Mouse (Mus musculus): ENCODE measurements around the gene Apip. TPM values are rescaled to one million over a fixed set of nuclear protein-coding genes. Genes with fewer than 3 reads are reported as not detected.
A peak's percentile ranks its signal among the peaks of the same experiment; 100 is the strongest.

The Apip gene
- total RNA-seq (2021) = 53.4 and 61.2 TPM in 2 replicates
- long read RNA-seq, experiment 1, transcript Apip-201 (7 exons, 919 nt) = major isoform, 32 of 73 reads
- long read RNA-seq, experiment 1, partial matches to known transcripts = 32 of 73 reads
- long read RNA-seq, experiment 1, other reads (novel, unspliced or antisense) = 6 of 73 reads
- long read RNA-seq, experiment 2, transcript Apip-201 (7 exons, 919 nt) = major isoform, 37 of 87 reads
- long read RNA-seq, experiment 2, partial matches to known transcripts = 42 of 87 reads
- long read RNA-seq, experiment 2, other reads (novel, unspliced or antisense) = 8 of 87 reads

DNA sequence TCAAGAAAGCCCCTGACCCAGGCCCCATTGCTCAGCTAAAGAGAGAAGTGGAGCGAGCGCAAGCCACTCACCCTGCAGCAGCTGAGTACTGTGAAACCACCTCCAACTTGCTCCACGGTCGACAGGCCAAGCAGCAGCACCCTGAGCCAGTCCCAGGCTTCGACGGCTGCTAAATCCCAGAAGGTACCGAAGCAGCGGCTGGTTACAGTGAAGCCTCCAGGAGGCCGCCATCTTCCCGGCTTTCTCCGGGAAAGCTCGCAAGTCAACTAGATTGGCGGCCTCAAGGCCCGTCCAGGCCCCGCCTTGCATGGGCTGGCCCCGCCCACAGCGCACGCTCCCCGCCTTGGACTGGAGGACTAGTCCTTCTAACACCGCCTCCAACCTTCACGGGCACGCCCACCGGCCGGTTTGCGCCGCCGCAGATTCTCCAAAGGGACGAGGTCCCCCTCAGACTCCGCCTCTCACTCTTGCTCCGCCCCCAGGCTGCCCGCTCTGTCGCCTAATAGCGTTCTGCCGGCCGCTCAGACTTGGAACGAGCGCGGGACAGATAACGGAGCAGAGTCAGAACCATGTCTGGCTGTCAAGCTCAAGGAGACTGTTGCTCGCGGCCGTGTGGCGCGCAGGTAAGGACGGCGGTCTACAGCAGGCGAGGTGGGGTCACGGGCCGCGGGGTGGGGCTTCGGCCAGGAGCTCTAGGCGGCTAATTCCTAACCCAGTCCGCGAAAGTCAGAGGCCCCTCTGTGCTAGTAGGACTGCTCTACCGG, at the start of gene Apip, which contains the start of gene Pdhx:
Gene Apip, plus strand, starts transcription at position 457 of the 764 bp plus-strand sequence.
Gene Pdhx, minus strand, starts transcription at position 295 of the 764 bp plus-strand sequence.
- DNase-seq = peak; percentile 100

DNA sequence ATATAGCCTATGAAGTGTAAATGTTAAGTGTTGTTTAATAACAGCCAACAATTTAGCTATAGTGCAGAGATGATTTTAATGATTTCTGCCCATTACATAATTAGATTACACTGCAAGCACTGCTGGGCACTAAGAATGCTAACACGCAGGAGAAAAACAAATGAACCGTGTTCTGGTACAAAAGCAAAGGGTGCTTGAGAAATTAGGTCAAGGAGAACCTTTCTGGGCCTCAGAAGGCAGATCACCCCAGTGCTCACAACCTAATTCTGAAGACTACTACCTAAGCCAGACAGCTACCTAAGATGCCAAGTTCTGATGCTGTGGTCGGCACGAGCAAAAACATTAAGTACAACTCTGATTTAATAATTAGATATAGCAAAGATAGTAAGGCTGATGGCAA, 35.6 kb upstream of the Apip start:
- no peak for DNase-seq

DNA sequence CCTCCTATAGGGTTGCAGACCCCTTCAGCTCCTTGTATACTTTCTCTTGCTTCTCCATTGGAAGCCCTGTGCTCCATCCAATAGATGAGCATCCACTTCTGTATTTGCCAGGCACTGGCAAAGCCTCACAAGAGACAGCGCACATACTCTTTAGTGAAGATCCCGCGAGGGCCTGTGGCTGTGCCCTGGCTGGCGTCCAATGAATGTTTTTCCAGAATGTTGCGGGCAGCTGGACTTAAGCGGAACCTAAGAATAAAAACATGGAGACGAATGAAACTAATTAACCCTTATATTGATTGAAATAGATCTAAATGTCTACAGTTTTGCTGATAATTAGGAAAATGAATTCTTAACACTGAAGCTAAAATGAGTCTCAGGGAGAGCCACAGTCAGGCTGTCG, 32.6 kb upstream of the Apip start:
- DNase-seq = peak; percentile 41

DNA sequence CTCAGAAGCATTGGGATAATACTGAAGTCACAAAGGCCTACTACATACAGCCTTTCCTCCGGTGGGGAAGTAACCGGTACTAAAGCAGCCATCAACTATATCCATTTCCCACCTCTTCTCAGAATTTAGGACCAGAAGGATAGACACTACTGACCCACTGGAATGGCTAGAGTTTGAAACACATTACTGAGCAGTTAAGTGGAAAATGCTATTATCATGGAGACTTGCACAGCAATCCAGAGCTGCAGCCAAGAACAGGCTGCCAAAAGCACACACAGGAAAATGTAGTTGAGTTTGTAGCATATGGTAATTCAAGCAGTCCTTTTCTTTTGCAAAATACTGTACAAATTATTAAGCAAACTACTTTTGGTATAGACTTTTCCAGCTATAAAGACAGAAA, 28.2 kb upstream of the Apip start:
- DNase-seq = no peak

DNA sequence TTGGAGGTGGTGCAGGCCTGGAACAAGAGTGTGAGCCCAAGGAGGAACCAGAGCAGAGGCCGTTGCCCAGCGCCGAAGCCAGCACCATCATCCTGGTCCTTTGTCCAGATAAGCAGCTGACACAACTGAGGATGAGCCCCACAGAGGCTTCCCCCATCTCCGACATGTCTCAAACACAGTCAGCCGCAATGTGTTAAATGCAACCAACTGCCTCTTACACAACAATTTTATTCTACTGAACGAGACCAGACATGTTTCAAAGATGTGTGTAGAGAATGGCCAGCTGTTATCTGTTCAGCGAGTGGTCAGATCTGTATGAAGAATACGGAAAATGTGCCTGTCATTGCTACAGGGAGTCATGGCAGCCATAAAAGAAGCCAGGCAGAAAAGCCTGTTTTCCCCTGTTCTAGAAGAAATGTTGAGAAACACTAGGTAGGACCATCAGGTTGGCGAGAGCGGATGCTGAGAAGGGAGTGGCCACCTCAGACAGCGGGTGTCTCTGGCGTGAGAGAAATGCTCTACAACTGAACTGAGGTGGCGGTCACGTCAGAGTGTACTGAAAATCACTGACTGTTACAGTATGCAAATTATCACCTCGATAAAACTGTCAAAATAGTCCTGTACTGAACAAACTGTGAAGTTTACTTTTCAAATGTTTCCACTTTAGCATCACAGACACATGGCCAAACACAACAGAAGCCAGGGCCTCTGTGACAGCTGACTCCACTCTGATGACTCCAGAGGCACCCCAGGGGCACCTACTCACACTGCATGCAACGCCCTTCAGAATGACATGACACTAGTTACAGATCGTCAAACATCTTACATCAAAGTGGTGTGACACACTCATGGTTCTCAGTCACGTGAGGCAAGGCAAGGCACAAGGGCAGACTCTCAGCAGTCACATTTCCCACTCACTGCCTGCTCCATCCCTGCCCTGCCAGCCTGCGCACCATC, 21.3 kb upstream of the Apip start:
- DNase-seq = peak; percentile 51

DNA sequence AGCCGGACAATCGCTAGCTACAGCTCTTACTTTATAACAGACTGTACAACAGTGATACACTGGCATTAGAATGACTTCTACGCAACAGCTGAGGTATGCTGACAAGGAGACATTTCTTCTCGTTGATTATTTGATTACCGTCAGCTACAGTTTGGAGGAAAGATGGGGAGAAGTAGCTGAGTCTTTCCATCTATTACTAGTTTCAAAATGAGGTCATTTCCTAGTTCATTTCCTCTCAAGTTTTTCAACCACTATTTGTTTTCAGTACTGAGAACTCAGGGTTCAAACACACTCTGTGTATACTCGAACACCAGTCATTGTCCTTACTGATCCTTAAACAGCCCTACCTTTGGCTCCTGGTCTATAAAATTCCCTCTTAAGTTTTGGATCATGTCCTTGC, 17.7 kb upstream of the Apip start:
- no peak for DNase-seq

DNA sequence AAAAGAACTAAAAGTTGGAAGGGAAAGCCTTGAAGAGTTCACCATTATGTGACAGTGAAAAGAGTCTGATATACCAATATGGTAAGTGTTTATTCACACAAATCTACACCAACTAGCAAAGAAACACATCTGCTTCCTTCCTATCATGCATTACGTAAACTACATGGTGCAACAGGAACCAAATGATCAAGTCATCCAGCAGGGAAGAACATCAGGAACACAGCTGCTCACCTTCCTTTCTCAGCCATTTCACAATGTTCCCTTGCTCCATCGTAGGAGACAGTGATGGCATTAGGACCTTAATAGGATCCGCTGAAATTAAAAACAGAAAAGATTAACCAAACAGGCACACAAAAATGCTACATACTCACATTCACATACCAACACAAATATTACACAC, 15.2 kb upstream of the Apip start:
- no peak for DNase-seq

DNA sequence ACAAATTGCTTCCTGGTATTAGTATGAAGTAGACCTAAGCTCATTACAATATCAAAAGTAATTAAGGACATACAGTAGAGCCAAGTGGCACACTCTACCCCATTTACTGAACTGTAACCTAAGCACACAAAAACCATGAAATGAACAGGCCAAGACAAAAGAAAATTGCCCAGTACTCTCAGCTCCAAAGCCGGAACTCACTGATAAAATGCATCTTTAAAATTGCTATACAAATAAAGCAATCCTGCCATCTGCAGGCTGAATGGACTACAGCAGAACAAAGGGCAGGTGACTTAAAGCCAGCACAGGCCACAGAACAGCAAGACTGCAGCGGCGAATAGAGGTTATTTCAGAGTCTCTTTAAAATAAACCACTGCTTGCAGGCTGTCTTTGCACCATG, 10.6 kb upstream of the Apip start:
- DNase-seq = peak; percentile 60

DNA sequence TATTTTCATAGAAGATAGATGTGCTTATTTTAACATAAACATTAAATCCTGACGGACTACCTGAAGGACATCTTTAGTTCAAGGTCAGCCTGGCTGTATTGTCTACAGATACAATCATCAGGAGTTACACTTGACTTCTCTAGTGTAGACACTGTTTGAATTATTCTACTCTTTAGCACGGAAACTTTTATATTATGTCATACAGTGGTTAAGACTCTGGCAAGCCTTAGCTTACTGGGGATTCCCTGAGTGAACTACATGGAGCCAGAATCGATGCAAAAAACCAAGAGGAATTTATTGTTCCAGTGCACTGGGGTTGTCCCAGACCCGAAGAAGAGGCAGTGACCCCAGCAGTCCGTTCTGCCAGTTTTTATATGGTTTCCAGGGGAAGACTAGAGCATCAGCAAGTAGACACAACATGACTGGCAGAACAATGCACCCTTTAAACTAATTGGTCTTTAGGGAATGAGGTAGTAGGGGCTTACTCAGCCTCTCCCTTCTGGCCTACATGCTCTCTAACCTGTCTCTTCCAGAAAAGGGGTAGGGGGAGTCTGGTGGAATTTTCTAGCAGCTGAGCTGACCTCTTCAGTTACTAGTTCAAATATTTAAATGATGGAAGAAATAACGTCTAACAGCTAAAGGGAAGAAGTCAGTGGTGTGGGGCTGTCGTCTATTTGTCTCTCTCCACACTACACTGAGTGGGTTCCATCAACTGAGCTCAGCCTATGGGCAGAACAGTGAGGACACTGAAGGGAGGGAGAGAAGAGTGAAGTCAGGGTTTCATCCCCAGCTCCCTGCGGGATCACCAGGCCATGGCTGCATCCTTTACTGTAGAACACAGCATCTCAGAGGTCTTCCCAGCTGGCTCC, 6.6 kb upstream of the Apip start:
- DNase-seq = no peak

DNA sequence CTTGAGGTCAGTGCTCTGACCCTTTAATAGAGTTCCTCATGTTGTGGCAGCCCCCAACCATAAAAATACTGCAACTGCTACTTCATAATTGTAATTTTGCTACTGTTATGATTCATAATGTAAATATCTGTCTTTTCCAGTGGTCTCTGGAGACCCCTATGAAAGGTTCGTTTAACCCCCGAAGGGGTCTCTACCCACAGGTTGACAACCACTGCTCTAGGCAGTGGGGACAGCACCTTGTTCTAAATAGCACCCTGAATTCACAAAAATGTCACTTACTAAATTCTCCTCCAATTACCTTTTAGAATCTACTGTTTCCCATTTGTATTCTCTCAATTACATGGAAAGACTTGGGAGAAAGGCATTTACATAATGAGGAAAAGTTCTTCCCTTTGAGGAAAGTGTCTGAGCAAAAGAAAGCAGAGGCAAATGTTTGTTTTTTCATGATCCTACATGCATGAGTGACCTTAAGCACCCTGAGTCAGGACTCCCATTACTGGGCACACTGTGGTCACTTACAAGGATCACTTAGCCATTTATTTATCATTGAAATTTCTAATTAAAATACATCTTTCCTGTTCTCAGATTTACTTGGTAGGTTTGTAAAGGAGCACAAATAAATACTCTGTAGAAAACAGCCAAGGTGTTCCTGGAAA, 5.8 kb upstream of the Apip start:
- DNase-seq = no peak

DNA sequence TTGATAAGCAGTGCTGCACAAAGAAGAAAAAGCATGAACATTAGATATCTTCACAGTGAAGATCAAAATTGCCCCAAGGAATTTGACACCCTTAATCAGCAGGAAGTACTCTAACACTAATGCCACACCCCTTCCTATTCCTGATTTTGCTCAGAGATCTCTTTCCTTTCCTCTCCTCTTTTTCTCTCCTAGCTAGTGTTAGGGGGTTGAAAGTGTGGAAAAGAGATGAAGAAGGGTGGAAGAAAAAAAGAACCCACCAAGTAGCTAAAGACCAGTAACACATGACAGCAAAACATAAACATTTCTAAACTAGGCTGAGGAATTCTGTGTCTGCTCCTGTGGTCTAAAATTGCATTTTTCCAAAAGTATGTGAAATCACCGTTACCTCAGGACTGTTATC, 4.9 kb upstream of the Apip start:
- no peak for DNase-seq

DNA sequence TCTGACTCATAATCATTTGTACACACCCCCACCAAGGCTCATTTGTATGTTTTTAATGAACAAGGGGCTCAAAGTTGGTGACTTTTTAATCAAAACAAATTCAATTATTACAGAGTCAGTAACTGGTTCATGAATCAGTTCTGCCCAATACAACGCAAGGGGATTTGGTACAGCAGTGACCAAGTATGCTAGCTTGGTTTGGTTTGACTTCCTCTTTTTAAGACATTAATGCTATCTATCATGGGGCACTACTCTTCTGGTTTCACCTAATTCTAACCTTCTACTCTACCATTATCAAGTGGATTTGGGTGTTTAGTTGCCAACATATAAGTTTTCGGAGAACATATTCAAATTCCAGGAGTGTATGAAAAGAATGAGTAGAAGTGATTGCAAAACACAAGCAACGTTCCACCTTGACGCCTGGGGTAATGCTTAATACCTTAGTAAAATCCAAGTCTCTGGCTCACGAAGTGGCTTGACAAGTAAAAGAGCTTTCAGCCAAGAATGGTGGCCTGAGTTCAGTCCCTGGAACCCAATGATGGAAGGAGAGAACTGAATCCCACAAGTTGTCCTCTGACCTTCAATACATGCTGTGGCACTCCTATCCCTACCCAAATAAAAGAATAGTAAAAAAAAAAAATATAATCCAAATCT, 3.6 kb upstream of the Apip start:
- no peak for DNase-seq

DNA sequence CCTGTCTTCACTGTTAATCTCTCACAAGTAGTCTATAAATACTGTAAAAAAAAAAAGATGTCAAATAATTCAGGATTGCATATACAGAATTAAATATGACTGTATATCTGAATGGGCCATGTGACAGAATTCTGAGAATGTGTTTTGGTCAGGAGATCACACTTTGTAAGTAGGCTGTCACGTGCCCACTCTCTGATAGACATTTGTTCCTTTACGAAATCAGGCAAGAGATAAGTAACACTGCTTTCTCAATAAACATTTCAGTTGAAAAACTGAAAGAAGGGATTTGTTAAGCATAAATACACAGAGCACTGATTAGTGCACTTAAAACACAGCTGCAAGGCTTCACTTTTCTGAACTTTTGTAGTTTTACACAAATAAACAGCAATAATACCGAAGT, 2.9 kb upstream of the Apip start:
- DNase-seq = no peak

DNA sequence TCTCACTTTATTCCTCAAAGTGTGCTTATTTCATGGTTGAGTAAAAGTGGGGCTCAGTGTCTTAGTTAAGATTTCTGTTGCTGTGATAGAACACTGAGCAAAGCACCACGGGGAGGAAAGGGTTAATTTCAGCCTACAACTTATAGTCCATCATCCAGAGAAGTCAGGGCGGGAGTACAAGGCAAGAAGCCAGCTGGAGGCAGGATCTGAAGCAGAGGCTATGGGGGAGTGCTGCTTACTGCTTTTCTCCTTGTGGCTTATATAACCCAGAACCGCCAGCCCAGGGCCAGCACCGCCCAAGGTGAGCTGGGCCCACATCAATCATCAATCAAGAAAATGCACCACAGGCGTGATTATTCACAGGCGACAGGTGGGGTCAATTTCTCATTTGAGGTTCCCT, 7.6 kb downstream of the Apip start:
- DNase-seq = no peak

DNA sequence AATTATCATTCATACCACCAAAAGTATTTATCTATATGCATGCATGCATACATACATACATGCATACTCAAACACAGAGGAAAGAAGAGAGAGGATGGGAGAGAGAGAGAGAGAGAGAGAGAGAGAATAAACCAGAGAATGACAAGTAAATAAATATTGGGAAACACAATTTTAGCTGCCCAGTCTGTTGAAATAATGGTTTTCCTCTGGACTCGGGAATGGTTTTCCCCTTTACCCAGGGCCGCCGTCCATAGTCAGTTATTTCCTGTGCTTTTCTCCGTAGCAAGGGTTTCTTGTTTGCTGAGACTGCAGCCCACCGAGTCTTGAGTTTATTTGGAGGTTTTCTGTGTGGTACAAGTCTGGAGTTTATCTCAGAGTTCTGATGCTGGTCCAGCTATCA, 8.2 kb downstream of the Apip start:
- no peak for DNase-seq

DNA sequence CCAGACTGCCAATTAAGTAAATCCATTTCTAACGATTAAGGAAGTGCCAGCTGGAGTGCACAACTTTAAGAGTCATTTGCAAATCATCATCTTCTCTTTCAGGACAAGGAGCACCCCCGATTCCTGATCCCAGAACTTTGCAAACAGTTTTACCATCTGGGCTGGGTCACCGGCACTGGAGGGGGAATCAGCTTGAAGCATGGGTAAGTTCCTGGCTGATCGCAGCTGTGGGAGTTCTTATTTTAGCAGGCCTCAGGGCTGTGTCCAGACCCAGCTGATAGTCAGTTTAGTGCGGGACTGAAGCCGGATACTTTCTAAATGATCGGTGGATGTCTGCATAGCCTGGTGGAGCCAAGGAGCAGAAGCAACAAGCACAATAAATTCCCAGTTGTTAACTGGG, 9.4 kb downstream of the Apip start:
- DNase-seq = no peak

DNA sequence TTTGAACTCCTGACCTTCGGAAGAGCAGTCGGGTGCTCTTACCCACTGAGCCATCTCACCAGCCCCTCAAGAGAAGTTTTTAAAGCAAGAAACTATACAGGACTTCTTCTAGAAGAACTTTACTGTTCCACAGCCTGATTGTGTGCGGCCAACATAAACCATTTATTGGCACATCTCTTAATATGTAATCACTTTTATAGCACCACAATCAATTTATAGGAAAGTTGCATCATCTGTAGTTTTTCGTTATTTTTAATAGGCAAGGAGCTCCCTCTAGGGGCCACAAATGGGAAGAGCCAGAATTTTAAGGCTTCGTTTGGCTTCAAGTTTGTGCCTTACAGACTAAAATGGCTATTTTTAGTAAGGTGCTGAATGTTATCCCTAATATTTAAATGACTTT, 11.0 kb downstream of the Apip start:
- peak; percentile 11 for DNase-seq

DNA sequence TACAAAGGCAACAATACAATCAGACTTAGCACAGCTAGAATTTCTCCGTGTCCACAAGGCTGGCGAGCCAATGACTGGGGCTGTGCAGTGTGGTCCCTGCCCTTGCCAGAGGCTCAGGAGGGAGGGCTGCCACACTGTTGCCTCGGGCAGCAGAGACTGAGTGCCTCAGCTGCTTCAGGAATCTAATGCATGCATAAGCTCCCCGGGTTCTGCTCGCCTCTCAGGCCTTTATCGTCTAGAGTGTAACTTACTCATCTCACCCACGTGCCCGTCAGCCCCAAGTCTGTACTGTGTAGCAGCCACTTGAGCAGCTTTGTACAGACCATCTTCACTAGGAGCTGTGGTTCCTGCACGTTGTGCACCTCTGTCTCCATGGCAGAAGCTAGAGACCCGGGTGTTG, 12.2 kb downstream of the Apip start:
- DNase-seq = no peak

DNA sequence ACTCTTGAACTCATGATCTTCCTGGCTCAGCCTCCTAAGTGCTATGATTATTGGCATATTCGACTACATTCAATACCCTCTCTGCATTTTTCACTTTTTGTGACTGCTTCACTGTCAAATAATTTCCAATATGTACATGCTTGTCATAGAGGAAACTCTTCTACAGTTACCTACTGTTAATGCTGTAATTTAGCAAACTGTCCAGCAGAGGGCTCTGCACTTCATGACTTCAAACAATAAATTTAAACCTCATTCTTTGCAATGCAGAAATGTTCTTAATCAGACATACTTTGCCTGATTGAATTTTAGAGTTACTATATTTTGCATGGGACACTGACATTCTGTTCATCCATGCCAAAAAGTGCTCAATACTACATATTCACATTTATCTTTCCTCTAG, 13.0 kb downstream of the Apip start:
- DNase-seq = peak; percentile 31

DNA sequence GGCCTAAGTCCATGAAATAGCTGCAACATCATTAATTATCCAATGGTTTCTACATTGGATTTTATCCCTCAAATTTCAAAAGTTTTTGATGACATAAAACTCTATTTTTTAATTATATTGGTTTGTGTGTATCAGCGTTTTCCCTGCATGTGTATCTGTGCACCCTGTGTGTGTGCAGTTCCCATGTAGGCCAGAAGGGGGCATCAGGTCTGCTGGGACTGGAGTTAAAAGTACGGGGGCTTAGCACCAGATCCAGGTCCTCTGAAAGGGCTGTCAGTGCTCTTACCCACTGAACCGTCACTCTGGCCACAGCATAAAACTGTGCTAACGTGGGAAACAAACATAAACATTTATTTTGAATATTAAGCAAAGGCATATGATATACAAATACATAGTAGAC, 14.6 kb downstream of the Apip start:
- DNase-seq = no peak

DNA sequence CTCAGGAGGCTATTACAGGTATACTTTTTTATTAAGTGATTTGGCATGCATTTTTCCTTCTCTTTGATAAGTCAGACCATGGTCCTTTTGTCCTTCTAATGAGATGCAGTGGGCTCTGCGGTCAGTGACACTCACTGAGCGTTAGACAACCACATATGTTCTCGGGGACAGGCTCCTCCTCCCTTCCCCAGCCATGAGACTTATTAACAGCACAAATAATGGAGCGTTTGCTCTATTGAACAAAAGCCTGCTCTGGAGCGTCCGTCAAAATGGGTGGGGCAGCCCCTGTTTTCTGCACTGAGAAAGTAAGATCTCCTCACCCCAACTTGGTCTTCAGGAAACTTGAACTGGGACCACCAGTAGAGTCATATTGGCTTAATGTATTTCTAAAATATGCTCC, 16.0 kb downstream of the Apip start:
- no peak for DNase-seq

Measured in adrenal gland, postnatal 14 days (tissue).